Mouse (Mus musculus) midbrain, embryonic 12.5 days (tissue): Measurements from ENCODE around the gene Prkn. TPM values are rescaled to one million over a fixed set of nuclear protein-coding genes. Genes with fewer than 3 reads are reported as not detected.
"Not testable (repeated sequence)": the region's sequence is repeated elsewhere in the genome, so short reads cannot be mapped to it uniquely, and the experiment has no call there.

Experiments used
- ATAC-seq: fragments of 200-750 bp; cut with Nextera tagmentation; 2 replicates; pipeline ENCODE4 v1.8.0; 2017; ENCODE audit warnings: low read depth, moderate TSS enrichment, moderate library complexity; ENCODE audit not compliant: low FRiP score
- H3K27ac ChIP-seq: fragments of 300-500 bp; sonication (generic); replicated peaks from 2 replicates; pipeline ENCODE4 v1.5.1; 2016; ENCODE audit warnings: mild to moderate bottlenecking
- H3K27me3 ChIP-seq: fragments of 300-500 bp; sonication (generic); 2 replicates; pipeline ENCODE4 v1.6.1; 2016; ENCODE audit warnings: mild to moderate bottlenecking
- H3K36me3 ChIP-seq: fragments of 300-500 bp; sonication (generic); 2 replicates; pipeline ENCODE4 v1.6.1; 2016
- H3K4me1 ChIP-seq: fragments of 300-500 bp; sonication (generic); 2 replicates; pipeline ENCODE4 v1.6.1; 2016
- H3K4me2 ChIP-seq: fragments of 300-500 bp; sonication (generic); replicated peaks from 2 replicates; pipeline ENCODE4 v1.6.1; 2016; ENCODE audit warnings: mild to moderate bottlenecking, moderate library complexity
- H3K4me3 ChIP-seq: fragments of 300-500 bp; sonication (generic); 2 replicates; pipeline ENCODE4 v1.5.1; 2016; ENCODE audit warnings: mild to moderate bottlenecking
- H3K9ac ChIP-seq: fragments of 300-500 bp; sonication (generic); replicated peaks from 2 replicates; pipeline ENCODE4 v1.6.1; 2016; ENCODE audit warnings: mild to moderate bottlenecking, moderate library complexity
- H3K9me3 ChIP-seq: fragments of 300-500 bp; sonication (generic); 2 replicates; pipeline ENCODE4 v1.6.1; 2016; ENCODE audit warnings: mild to moderate bottlenecking
- WGBS: fragments of 180-500 bp; shearing (Covaris S2); methylation state at CpG from one replicate; pipeline ENCODE4 v1.1.7; 2016; 5-methylcytosine and 5-hydroxymethylcytosine counted together
- polyA plus RNA-seq: library from polyadenylated mRNA; unstranded; fragments of >200 nt; fragmentation: Nextera tagmentation; extraction: Ambion mirVana; gene quantifications from 2 replicates; pipeline ENCODE4 v1.2.1, GENCODE M21; 2016

Prkn gene
- polyA plus RNA-seq, 1 experiment from 2014 or later = 2.1 TPM

DNA sequence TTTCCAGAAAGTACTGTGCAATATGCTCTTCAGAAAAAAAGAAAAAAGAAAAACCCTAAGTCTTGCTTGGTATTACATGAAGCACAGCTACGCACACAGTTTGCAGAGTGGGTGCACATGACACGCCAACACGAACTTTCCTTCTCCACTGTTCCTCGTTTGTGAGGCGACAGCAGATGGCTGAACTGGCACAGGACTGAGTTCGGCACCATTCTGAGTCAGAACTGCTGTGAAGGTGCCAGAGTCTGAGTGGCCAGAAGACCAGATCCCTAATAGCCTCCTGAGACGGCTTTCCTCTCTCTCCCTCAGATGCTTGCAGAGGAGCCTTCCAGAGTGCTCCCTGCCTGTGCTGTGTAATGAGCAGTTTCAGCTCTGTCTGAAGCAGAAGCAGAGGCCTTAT, 317.4 kb downstream of the Prkn start:
- Histone ChIP-seq H3K4me3 (no peak overlapping the region), H3K27me3 (no peaks in the 10 kb centered on the region), H3K27ac (no peak overlapping the region), H3K4me2 (no peak overlapping the region), H3K9ac (no peak overlapping the region), H3K36me3 (no peaks in the 10 kb centered on the region), H3K9me3 (no peaks in the 10 kb centered on the region), H3K4me1 (no peaks in the 10 kb centered on the region)
- 91% methylated on average over 7 of the region's 7 CpGs for WGBS
- ATAC-seq = no peak

DNA sequence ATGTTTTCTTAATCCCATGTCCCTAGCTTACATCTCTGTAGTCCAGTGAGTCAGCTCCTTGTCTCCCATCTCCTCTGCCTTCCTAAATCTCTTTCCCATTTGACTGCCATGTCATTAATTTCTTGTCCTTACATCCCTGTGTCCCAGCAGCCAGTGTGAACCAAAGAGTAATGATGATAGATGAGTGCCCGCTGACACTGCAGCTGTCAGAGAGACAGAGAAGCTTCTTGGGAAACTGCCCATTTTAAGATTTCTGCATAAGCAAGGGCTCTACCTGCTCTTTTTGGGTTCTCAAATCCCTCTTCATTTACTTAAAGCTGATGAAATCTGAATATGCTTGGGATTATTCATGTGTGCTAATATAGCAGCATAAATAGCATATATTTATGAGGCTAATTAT, 321.3 kb downstream of the Prkn start:
- no peaks in the 10 kb centered on the region for H3K27me3 ChIP-seq
- no peak overlapping the region for H3K9ac ChIP-seq
- no peak overlapping the region for H3K4me3 ChIP-seq
- no peaks in the 10 kb centered on the region for H3K4me1 ChIP-seq
- no peaks in the 10 kb centered on the region for H3K36me3 ChIP-seq
- H3K9me3 ChIP-seq = no peaks in the 10 kb centered on the region
- no peak overlapping the region for H3K4me2 ChIP-seq
- H3K27ac ChIP-seq = no peak overlapping the region
- no peak for ATAC-seq
- 90% methylated on average over 1 of the region's 1 CpGs for WGBS

DNA sequence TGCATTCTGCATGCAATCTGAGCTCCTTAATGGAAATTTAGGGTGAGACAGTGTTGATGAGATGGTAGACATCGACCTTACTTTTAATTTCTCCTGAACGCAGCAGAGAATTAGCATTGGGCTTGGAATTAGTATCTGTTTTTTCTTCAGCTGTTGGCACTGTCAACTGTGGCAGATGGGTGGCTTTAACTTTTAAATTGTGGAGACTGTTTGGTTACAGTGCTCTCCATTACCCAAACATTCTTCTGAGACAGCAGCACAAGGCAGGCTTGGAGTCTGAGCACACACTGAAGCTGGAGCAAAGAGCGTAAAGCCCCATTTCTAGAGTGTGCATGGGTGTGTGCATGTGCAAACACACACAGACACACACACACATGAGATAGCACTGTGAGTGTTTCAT, 322.6 kb downstream of the Prkn start:
- no peaks in the 10 kb centered on the region for H3K9me3 ChIP-seq
- no peaks in the 10 kb centered on the region for H3K27me3 ChIP-seq
- no peaks in the 10 kb centered on the region for H3K4me1 ChIP-seq
- H3K27ac ChIP-seq = no peak overlapping the region
- no peak overlapping the region for H3K9ac ChIP-seq
- WGBS = 87% methylated on average over 3 of the region's 3 CpGs
- no peak overlapping the region for H3K4me2 ChIP-seq
- H3K4me3 ChIP-seq = no peak overlapping the region
- no peak for ATAC-seq
- H3K36me3 ChIP-seq = no peaks in the 10 kb centered on the region

DNA sequence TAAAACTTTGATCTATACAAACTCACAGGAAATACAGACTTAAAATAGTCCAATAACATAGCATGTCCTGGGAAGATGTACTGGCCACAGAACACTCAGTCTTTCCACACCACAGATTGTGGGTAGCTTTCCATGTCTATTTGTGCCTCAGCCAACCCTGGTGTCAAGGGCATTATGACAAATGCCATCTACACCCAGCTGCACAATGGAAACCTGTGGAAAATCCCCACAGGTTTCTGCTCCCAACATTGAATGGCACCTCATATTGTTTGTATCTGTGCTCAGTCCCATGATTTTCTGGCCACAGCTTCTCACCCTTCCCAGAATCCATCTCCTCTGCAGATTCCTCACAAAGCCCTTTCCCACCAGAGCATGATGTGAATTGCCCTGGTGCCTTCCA, 347.2 kb downstream of the Prkn start:
- no peak overlapping the region for H3K4me3 ChIP-seq
- H3K9ac ChIP-seq = no peak overlapping the region
- ATAC-seq = no peak
- no peaks in the 10 kb centered on the region for H3K9me3 ChIP-seq
- no peak overlapping the region for H3K27ac ChIP-seq
- H3K36me3 ChIP-seq = no peaks in the 10 kb centered on the region
- H3K27me3 ChIP-seq = no peaks in the 10 kb centered on the region
- no peak overlapping the region for H3K4me2 ChIP-seq
- H3K4me1 ChIP-seq = no peaks in the 10 kb centered on the region

DNA sequence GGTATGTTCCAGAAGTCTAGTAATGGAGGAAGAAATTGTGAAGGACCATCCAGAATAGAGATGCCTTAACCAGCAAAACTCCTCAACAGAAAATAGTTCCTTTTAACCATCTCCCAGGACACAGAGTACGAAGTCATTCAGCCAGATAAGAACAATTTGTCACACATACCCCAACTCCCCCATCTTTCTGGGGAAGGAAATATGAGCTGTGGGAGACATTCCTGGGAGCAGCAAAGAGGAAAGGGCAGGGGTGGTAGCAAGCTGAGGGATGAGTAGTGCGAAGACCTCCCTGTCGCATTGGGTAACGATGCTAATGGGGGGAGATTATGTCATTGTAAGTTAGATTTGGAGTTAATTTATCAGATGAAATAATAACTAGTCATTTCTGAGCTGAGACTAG, 348.3 kb downstream of the Prkn start:
- 86% methylated on average over 4 of the region's 4 CpGs for WGBS
- no peak for ATAC-seq
- Histone ChIP-seq H3K4me2 (no peak overlapping the region), H3K9me3 (no peaks in the 10 kb centered on the region), H3K27me3 (no peaks in the 10 kb centered on the region), H3K9ac (no peak overlapping the region), H3K4me3 (no peak overlapping the region), H3K4me1 (no peaks in the 10 kb centered on the region), H3K27ac (no peak overlapping the region), H3K36me3 (no peaks in the 10 kb centered on the region)

DNA sequence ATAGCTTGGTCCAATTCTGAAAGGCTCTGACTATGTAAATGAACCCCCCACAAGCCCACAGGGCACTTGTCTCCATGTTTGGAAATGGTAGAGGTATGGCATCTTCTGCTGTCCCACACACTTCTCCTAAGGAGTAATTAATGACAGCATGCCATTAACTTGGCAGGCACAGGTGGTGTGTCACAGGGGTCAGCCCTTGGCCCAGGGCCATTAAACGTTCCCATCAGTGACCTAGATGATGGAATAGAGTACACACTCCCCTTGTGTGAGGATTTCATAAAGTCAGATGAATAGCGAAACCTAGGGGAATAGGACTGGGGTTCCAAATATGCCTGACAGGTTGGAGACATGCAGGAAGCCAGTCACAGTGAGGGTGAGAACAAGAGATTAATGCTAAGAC, 350.1 kb downstream of the Prkn start:
- 79% methylated on average over 2 of the region's 2 CpGs for WGBS
- Histone ChIP-seq H3K9ac (no peak overlapping the region), H3K27me3 (no peaks in the 10 kb centered on the region), H3K36me3 (no peaks in the 10 kb centered on the region), H3K4me2 (no peak overlapping the region), H3K4me3 (no peak overlapping the region), H3K9me3 (no peaks in the 10 kb centered on the region), H3K27ac (no peak overlapping the region), H3K4me1 (no peaks in the 10 kb centered on the region)
- no peak for ATAC-seq

DNA sequence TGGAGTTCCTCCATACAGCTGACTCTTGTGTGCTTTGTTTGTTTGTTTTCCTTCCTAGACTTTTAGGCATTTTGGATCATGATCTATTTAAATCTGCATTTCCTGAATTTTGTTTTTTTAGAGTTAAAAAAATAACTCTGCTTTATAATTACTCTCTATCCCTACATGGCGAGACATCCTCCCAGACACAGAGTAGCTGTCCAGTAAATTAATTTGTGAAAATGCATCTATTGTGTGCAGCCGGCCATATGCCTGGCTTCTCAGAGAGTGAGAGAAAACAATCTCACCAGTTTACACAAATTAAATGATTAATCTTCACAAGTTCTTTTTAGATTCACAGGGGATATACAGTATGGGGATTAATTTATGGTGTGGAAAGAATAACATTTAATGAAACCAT, 357.9 kb downstream of the Prkn start:
- H3K27me3 ChIP-seq = no peaks in the 10 kb centered on the region
- 67% methylated on average over 2 of the region's 2 CpGs for WGBS
- no peak overlapping the region for H3K4me2 ChIP-seq
- H3K27ac ChIP-seq = no peak overlapping the region
- no peaks in the 10 kb centered on the region for H3K36me3 ChIP-seq
- ATAC-seq = no peak
- no peaks in the 10 kb centered on the region for H3K4me1 ChIP-seq
- no peaks in the 10 kb centered on the region for H3K9me3 ChIP-seq
- no peak overlapping the region for H3K9ac ChIP-seq
- no peak overlapping the region for H3K4me3 ChIP-seq

DNA sequence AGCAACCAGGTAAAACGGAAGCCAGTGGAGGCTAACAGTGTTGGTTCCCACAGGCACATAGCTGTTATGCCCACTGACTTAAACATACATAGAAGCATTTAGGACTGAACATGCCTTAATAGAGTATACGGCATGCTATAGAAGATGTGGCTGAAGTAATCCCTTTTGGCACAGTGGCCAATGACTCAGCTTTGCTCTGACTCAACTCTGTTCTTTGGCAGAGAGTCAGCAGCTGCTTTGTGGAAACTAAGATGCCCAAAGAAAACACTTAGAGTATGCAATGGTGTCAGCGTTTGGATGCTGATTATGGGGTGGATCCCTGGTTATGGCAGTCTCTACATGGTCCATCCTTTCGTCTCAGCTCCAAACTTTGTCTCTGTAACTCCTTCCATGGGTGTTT, 368.9 kb downstream of the Prkn start:
- H3K4me3 ChIP-seq, H3K9me3 ChIP-seq, H3K36me3 ChIP-seq, H3K4me1 ChIP-seq, H3K9ac ChIP-seq, H3K4me2 ChIP-seq, H3K27me3 ChIP-seq, H3K27ac ChIP-seq, ATAC-seq: not testable (repeated sequence)
- 93% methylated on average over 4 of the region's 4 CpGs for WGBS

DNA sequence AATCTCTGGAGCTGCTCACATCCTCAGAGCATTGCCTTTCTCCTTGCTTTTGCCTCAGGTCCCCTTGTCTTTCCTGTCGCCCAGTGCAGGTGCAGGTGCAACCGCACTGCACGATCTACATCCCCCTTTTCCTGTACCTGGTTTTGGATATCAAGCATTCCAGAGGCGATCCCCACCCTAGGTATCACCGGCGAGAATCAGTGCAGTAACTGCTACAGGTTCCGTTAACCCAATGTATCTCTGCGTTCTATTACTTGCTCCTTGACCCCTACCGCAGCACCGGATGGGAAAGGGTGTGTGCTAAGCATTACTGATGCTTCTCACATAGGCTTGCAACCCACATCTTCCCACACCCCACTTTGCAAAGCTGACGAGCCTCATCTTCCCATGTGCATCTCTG, 370.8 kb downstream of the Prkn start:
- no peaks in the 10 kb centered on the region for H3K27me3 ChIP-seq
- no peak overlapping the region for H3K4me3 ChIP-seq
- ATAC-seq = no peak
- no peaks in the 10 kb centered on the region for H3K9me3 ChIP-seq
- peaks cover 5% of the 10 kb centered on the region; the same call in 1 of the 2 replicates for H3K4me1 ChIP-seq
- WGBS = 78% methylated on average over 11 of the region's 11 CpGs
- H3K36me3 ChIP-seq = no peaks in the 10 kb centered on the region
- no peak overlapping the region for H3K27ac ChIP-seq
- H3K9ac ChIP-seq = no peak overlapping the region
- H3K4me2 ChIP-seq = no peak overlapping the region

DNA sequence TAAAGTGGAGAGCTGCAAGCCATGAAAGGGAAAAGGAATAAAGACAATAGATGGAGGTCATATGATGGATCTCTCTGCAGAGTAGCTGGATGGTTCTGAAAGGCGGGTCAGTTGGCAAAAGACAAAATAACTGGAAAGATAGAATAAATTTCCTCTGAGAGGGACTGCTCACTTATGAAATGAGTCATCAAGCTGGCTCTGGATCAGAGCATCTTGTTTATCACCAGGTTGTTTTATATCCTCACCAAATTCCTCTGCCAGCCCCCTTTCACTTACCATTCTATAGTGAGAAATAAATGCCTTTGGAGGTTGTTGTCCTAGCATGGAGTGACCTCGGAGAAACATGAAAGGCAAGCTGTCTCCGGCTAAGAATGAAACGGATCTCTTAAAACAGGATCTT, 371.4 kb downstream of the Prkn start:
- Histone ChIP-seq H3K4me1 (peaks cover 5% of the 10 kb centered on the region; the same call in 1 of the 2 replicates), H3K27ac (no peak overlapping the region), H3K9me3 (no peaks in the 10 kb centered on the region), H3K4me2 (no peak overlapping the region), H3K27me3 (no peaks in the 10 kb centered on the region), H3K4me3 (no peak overlapping the region), H3K36me3 (no peaks in the 10 kb centered on the region), H3K9ac (no peak overlapping the region)
- WGBS = 46% methylated on average over 4 of the region's 4 CpGs
- no peak for ATAC-seq

DNA sequence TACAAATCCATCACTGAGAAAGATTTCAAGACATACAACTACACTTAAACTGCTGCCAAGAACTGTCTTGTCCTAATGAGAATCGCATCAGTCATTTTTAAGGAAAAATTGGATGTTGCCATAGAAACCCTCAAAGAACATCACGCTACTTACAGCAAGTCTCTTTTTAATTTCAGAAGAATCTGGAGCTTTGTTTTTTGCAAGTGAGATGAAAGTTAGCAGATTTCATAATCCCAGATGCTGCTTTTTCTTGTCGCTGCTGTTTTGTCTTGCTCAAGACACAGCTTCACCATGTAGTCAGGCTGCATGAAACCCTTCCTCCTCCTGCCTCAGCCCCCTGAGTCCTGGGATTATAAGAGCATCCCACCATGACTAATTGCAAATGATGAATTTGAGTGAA, 373.5 kb downstream of the Prkn start:
- no peak for ATAC-seq

DNA sequence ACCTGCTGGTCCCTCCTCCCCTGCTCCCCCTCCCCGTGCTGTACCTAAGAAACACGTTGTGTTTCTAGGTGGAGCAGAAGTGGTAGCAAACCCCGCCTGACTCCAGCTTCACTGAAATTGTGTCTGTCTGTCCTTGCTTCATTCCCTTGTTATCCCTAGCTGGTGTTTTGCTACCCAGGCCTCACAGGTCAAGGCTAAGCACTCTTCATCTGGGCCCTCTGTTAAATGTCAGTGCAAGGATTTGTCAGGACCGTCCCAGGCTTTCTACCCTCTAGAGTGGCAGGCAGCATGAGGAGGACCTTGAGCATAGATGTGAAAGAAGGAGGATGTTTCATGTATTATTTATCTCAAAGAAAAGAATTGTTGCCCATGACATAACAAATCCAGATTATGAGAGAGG, 388.8 kb downstream of the Prkn start:
- Histone ChIP-seq H3K9me3 (no peaks in the 10 kb centered on the region), H3K4me3 (no peak overlapping the region), H3K4me1 (0 out of 2 replicates have a peak, but pooled peaks cover 3% of the 10 kb centered on the region), H3K27ac (no peak overlapping the region), H3K27me3 (no peaks in the 10 kb centered on the region), H3K36me3 (no peaks in the 10 kb centered on the region), H3K4me2 (no peak overlapping the region), H3K9ac (no peak overlapping the region)
- WGBS = 82% methylated on average over 4 of the region's 4 CpGs
- no peak for ATAC-seq

More for the DNA sequence above, 373.5 kb downstream of the Prkn start:
- H3K9ac ChIP-seq = no peak overlapping the region
- H3K27ac ChIP-seq = no peak overlapping the region
- H3K9me3 ChIP-seq = no peaks in the 10 kb centered on the region
- H3K27me3 ChIP-seq = no peaks in the 10 kb centered on the region
- no peak overlapping the region for H3K4me2 ChIP-seq
- H3K4me3 ChIP-seq = no peak overlapping the region
- H3K36me3 ChIP-seq = no peaks in the 10 kb centered on the region
- 88% methylated on average over 3 of the region's 3 CpGs for WGBS
- H3K4me1 ChIP-seq = peaks cover 5% of the 10 kb centered on the region; the same call in 1 of the 2 replicates

DNA sequence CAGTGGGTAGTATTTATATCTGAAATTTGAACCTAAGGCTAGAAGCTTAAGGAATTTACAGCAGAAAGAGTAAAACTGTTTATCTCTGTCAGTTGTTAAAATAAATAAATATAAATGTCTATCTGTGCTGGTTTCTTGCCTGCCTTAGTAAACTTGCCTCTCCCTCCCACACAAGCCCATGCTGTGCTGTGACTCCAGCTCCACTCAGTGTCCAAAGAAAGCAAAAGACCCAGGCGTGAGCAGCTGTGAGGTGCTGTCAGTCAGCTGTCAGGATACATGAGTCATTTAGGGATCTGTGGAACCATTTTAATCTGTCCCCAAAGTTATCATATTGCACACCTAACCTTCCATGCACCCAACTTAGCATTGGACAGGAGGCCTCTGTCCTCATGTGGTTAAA, 389.2 kb downstream of the Prkn start:
- Histone ChIP-seq H3K9ac (no peak overlapping the region), H3K27me3 (no peaks in the 10 kb centered on the region), H3K36me3 (no peaks in the 10 kb centered on the region), H3K4me2 (no peak overlapping the region), H3K4me1 (0 out of 2 replicates have a peak, but pooled peaks cover 3% of the 10 kb centered on the region), H3K9me3 (no peaks in the 10 kb centered on the region), H3K4me3 (no peak overlapping the region), H3K27ac (no peak overlapping the region)
- no peak for ATAC-seq
- 50% methylated on average over 1 of the region's 1 CpGs for WGBS
